Mouse (Mus musculus) CH12.LX (cell line): Measurements from ENCODE around the gene Olfr25.

Source experiments
- BHLHE40 ChIP-seq: IDR thresholded peaks from 2 replicates; pipeline ENCODE4 v1.6.1; 2011; ENCODE audit warnings: mild to moderate bottlenecking, low read depth, low read length, improper control_type of control experiment
- CHD1 ChIP-seq: IDR thresholded peaks from 2 replicates; pipeline ENCODE4 v1.6.1; 2012; ENCODE audit warnings: low read depth, low read length, improper control_type of control experiment, inconsistent platforms
- CTCF ChIP-seq, 2 experiments: IDR thresholded peaks in 1 of 2; conservative IDR thresholded peaks in 1 of 2; 2 replicates each; pipeline ENCODE4 v1.5.1; 2011 to 2012; ENCODE audit warnings: low read depth in 2 of 2, low read length in 2 of 2, improper control_type of control experiment in 1 of 2, inconsistent platforms in 1 of 2, mild to moderate bottlenecking in 1 of 2, moderate library complexity in 1 of 2
- E2F4 ChIP-seq: IDR thresholded peaks from 2 replicates; pipeline ENCODE4 v1.6.1; 2011; ENCODE audit warnings: low read depth, low read length, improper control_type of control experiment; ENCODE audit not compliant: insufficient replicate concordance
- MAZ ChIP-seq: IDR thresholded peaks from 2 replicates; pipeline ENCODE4 v1.6.1; 2012; ENCODE audit warnings: low read depth, mild to moderate bottlenecking, inconsistent platforms, low read length, improper control_type of control experiment, moderate library complexity
- MYC ChIP-seq: IDR thresholded peaks from 2 replicates; pipeline ENCODE4 v1.6.1; 2011; ENCODE audit warnings: low read depth, mild to moderate bottlenecking, improper control_type of control experiment, low read length
- RAD21 ChIP-seq: IDR thresholded peaks from 2 replicates; pipeline ENCODE4 v1.6.1; 2011; ENCODE audit warnings: low read depth, mild to moderate bottlenecking, low read length, improper control_type of control experiment, moderate library complexity
- RCOR1 ChIP-seq: conservative IDR thresholded peaks from 2 replicates; pipeline ENCODE4 v1.6.1; 2012; ENCODE audit warnings: low read depth, mild to moderate bottlenecking, inconsistent platforms, low read length, improper control_type of control experiment
- SIN3A ChIP-seq: IDR thresholded peaks from 2 replicates; pipeline ENCODE4 v1.6.1; 2012; ENCODE audit warnings: low read length, improper control_type of control experiment, inconsistent platforms
- SMC3 ChIP-seq: IDR thresholded peaks from 2 replicates; pipeline ENCODE4 v1.6.1; 2011; ENCODE audit warnings: low read depth, low read length, improper control_type of control experiment
- UBTF ChIP-seq: IDR thresholded peaks from 2 replicates; pipeline ENCODE4 v1.6.1; 2012; ENCODE audit warnings: low read depth, mild to moderate bottlenecking, inconsistent platforms, low read length, improper control_type of control experiment, moderate library complexity
- USF1 ChIP-seq: IDR thresholded peaks from 2 replicates; pipeline ENCODE4 v1.6.1; 2014; ENCODE audit warnings: low read depth, mild to moderate bottlenecking, inconsistent platforms, low read length, improper control_type of control experiment
- ZC3H11A ChIP-seq: IDR thresholded peaks from 2 replicates; pipeline ENCODE4 v1.6.1; 2012; ENCODE audit warnings: low read depth, mild to moderate bottlenecking, inconsistent platforms, low read length, improper control_type of control experiment

- no peak for TF ChIP-seq E2F4
- TF ChIP-seq USF1, result no peak
- TF ChIP-seq MYC, result no peak
- TF ChIP-seq RCOR1, result no peak
- no peak for TF ChIP-seq MAZ
- TF ChIP-seq SIN3A, result no peak
- no peak for TF ChIP-seq CTCF (conservative IDR thresholded peaks at IDR 0.05 in 1 of 2, IDR thresholded peaks at IDR 0.05 in 1 of 2; ENCODE audit: low read depth in 2 of 2, low read length in 2 of 2)
- TF ChIP-seq RAD21, result no peak
- no peak for TF ChIP-seq ZC3H11A
- TF ChIP-seq SMC3, result no peak
- no peak for TF ChIP-seq CHD1
- no peak for TF ChIP-seq UBTF
- TF ChIP-seq BHLHE40, result no peak
Observed at GRCm38 (mm10) chr9:38290807-38291206, 38.1 kb upstream of the Olfr25 start, which contains the start of gene Olfr896-ps1.
